Mouse (Mus musculus) ES-Bruce4 (cell line): ENCODE measurements around the gene Dnajc28. TPM values are rescaled to one million over a fixed set of nuclear protein-coding genes. Genes with fewer than 3 reads are reported as not detected.

Experiments
- H3K27ac ChIP-seq: 2 replicates; pipeline ENCODE4 v1.5.1; 2012; ENCODE audit warnings: low read length, inconsistent platforms; ENCODE audit not compliant: insufficient read depth
- H3K27me3 ChIP-seq: 2 replicates; pipeline ENCODE4 v1.6.1; 2012; ENCODE audit warnings: mild to moderate bottlenecking, low read length, inconsistent platforms; ENCODE audit not compliant: control insufficient read depth, poor library complexity, insufficient read depth, severe bottlenecking
- H3K36me3 ChIP-seq: 2 replicates; pipeline ENCODE4 v1.6.1; 2012; ENCODE audit warnings: inconsistent platforms, mild to moderate bottlenecking, low read length, moderate library complexity; ENCODE audit not compliant: control insufficient read depth, poor library complexity, insufficient read depth, severe bottlenecking
- H3K4me1 ChIP-seq: one replicate; pipeline ENCODE4 v1.8.1; 2011; ENCODE audit warnings: low read length; ENCODE audit not compliant: control insufficient read depth, insufficient read depth
- H3K4me3 ChIP-seq: 2 replicates; pipeline ENCODE4 v1.5.1; 2011; ENCODE audit warnings: low read depth, mild to moderate bottlenecking, low read length
- H3K9ac ChIP-seq: 2 replicates; pipeline ENCODE4 v1.6.1; 2012; ENCODE audit warnings: low read depth, mild to moderate bottlenecking, inconsistent platforms; ENCODE audit not compliant: poor library complexity, severe bottlenecking
- H3K9me3 ChIP-seq: replicated peaks from 2 replicates; pipeline ENCODE4 v1.6.1; 2012; ENCODE audit warnings: mild to moderate bottlenecking, low read length, inconsistent platforms; ENCODE audit not compliant: control insufficient read depth, poor library complexity, insufficient read depth, severe bottlenecking
- CTCF ChIP-seq: IDR thresholded peaks from one replicate; pipeline ENCODE4 v1.8.1; 2011; ENCODE audit warnings: low read depth, low read length
- EP300 ChIP-seq: IDR thresholded peaks from 2 replicates; pipeline ENCODE4 v1.6.1; 2011; ENCODE audit warnings: low read depth, low read length; ENCODE audit not compliant: insufficient read depth
- POLR2A ChIP-seq: IDR thresholded peaks from one replicate; pipeline ENCODE4 v1.8.1; 2011; ENCODE audit warnings: low read length; ENCODE audit not compliant: insufficient read depth
- polyA plus RNA-seq: library from polyadenylated mRNA; stranded (reverse); fragments of >200 nt; gene quantifications from 2 replicates; pipeline ENCODE4 v1.2.4, GENCODE M21; 2011; ENCODE audit warnings: low read depth; ENCODE audit not compliant: missing spikeins, insufficient read depth, insufficient read length

The Dnajc28 gene
- polyA plus RNA-seq, 1 experiment, result 4.9 TPM

GRCm38 (mm10) chr16:91657285-91657684 is 38.5 kb upstream of the Dnajc28 start:
- TF ChIP-seq EP300 (no peak), CTCF (no peak), POLR2A (no peak)
- H3K27ac ChIP-seq, result no peak overlapping the region
- no peak overlapping the region for H3K4me3 ChIP-seq
- H3K9ac ChIP-seq, result no peak overlapping the region
- no peaks in the 10 kb centered on the region for H3K4me1 ChIP-seq
- H3K36me3 ChIP-seq, result peaks cover 85% of the 10 kb centered on the region
- H3K27me3 ChIP-seq, result no peaks in the 10 kb centered on the region
- H3K9me3 ChIP-seq, result no peaks in the 10 kb centered on the region

DNA sequence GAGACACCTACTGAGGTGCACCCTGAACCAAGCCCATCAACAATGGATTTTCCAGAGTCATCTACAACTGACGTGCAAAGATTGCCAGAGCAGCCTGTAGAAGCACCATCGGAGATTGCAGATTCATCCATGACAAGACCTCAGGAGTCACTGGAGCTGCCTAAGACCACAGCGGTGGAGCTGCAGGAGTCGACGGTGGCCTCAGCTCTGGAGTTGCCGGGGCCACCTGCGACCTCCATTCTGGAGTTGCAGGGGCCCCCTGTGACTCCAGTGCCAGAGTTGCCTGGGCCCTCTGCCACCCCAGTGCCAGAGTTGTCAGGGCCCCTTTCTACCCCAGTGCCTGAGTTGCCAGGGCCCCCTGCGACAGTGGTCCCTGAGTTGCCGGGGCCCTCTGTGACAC is 36.5 kb upstream of the Dnajc28 start:
- no peak overlapping the region for H3K4me3 ChIP-seq
- peaks cover 75% of the 10 kb centered on the region for H3K36me3 ChIP-seq
- H3K27ac ChIP-seq, result no peak overlapping the region
- H3K9ac ChIP-seq, result no peak overlapping the region
- H3K9me3 ChIP-seq, result no peaks in the 10 kb centered on the region
- TF ChIP-seq CTCF (no peak), EP300 (no peak), POLR2A (no peak)
- no peaks in the 10 kb centered on the region for H3K27me3 ChIP-seq
- H3K4me1 ChIP-seq, result no peaks in the 10 kb centered on the region

- no peaks in the 10 kb centered on the region for H3K4me1 ChIP-seq
- peaks cover 45% of the 10 kb centered on the region for H3K36me3 ChIP-seq
- no peak overlapping the region for H3K4me3 ChIP-seq
- no peak for TF ChIP-seq CTCF
- TF ChIP-seq POLR2A, result no peak
- TF ChIP-seq EP300, result no peak
- no peaks in the 10 kb centered on the region for H3K27me3 ChIP-seq
- no peak overlapping the region for H3K27ac ChIP-seq
- no peak overlapping the region for H3K9ac ChIP-seq
- no peaks in the 10 kb centered on the region for H3K9me3 ChIP-seq
Observed at GRCm38 (mm10) chr16:91652191-91652590, 33.4 kb upstream of the Dnajc28 start.

DNA sequence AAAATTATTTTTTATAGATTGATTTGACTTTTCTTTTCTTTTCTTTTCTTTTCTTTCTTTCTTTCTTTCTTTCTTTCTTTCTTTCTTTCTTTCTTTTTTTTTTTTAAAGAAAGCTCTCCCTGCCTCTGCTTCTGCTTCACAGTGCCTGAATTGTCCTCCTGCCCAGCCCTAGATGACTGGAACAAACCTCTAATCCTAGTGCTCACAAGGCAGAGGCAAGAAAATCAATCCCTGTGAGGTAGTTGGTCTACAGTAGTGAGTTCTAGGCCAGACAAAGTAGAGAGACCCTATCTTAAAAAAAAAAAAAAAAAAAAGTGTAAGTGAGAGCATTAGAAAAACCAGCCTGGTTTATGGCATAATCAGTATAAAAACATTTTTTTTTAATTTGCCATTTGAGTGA is 31.0 kb upstream of the Dnajc28 start:
- H3K9me3 ChIP-seq, result no peaks in the 10 kb centered on the region
- H3K4me3 ChIP-seq, result no peak overlapping the region
- peaks cover 23% of the 10 kb centered on the region for H3K36me3 ChIP-seq
- no peaks in the 10 kb centered on the region for H3K27me3 ChIP-seq
- H3K27ac ChIP-seq, result no peak overlapping the region
- H3K4me1 ChIP-seq, result no peaks in the 10 kb centered on the region
- no peak overlapping the region for H3K9ac ChIP-seq
- TF ChIP-seq EP300 (no peak), POLR2A (no peak), CTCF (no peak)

DNA sequence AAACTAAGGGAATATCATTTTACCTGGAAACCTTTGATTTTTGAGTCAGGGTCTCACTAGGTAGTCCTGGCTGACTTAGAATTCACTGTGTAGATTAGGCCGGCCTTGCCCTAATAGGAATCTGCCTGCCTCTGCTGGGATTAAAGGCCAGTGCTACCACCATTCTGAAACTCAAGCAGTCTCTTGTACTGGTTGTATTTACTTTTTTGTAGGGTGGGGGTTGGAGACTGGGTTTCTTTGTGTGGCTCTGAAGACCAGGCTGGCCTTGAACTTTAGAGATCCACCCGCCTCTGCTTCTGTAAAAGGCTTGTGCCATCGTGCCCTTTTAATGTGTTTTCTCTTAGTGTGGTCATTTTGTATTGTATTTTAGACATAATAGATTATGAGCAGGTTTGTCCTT is 30.4 kb upstream of the Dnajc28 start:
- Histone ChIP-seq H3K4me3 (no peak overlapping the region), H3K27me3 (no peaks in the 10 kb centered on the region), H3K9ac (peak overlapping the region; percentile 98), H3K36me3 (peaks cover 22% of the 10 kb centered on the region), H3K27ac (no peak overlapping the region), H3K9me3 (no peaks in the 10 kb centered on the region), H3K4me1 (no peaks in the 10 kb centered on the region)
- TF ChIP-seq CTCF (no peak), POLR2A (no peak), EP300 (no peak)

DNA sequence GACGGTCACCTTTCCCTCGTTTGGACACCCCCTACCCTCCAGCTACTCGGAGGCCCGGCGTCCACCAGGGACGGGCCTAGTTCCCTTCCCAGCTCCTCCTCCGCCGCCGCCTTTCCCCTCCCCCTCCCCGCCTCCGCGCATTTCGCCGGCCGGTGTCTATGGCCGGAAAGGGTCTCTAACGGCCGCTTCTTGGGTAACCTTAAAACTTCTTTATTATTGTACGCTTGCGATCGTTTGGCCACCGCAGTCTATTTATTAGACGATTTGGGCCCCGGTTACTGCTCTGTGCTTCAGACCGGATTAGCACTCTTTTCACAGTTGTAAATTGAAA is 29.4 kb upstream of the Dnajc28 start:
- Histone ChIP-seq H3K9ac (peak overlapping the region; percentile 98), H3K36me3 (peaks cover 18% of the 10 kb centered on the region), H3K4me3 (peak overlapping the region; percentile 95), H3K27me3 (no peaks in the 10 kb centered on the region), H3K9me3 (no peaks in the 10 kb centered on the region), H3K4me1 (no peaks in the 10 kb centered on the region), H3K27ac (peak overlapping the region; percentile 59; the same call in 1 of the 2 replicates)
- no peak for TF ChIP-seq EP300
- TF ChIP-seq CTCF, result no peak
- no peak for TF ChIP-seq POLR2A
